Mouse (Mus musculus) heart, postnatal 0 days (tissue): ENCODE measurements around the gene Vrk2.

Source experiments
- CTCF ChIP-seq: IDR thresholded peaks from 2 replicates; pipeline ENCODE4 v1.5.1; 2016; ENCODE audit warnings: antibody characterized with exemption, control low read depth, low read depth
- EP300 ChIP-seq: IDR thresholded peaks from 2 replicates; pipeline ENCODE4 v1.6.1; 2016; ENCODE audit warnings: antibody characterized with exemption, low read depth

DNA sequence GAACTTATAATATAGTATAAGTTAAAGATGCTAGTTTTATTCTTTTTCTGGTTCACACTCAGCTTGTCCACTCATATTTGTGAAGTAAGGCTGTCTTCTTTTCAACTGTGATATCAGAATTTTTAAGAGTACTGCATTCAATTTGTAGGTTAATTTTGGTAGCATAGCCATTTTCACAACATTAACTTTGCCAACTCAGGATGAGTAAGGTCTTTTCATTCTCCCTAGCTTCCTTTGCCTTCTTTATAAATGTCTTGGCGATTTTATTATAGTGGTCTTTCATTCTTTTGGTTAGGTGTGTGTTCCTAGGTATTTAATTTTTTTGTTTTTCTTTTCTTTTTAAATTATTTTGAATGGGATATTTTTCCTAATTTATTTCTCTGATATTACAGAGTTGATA, 143.2 kb downstream of the Vrk2 start:
- no peak for TF ChIP-seq CTCF
- TF ChIP-seq EP300 = no peak
